Mouse (Mus musculus) cerebellum, adult 2 months (tissue): ENCODE data around the gene Zbtb20.

Source experiments
- CTCF ChIP-seq: fragments of 200-500 bp; IDR thresholded peaks from 2 replicates; pipeline ENCODE4 v1.5.1; 2011; ENCODE audit warnings: low read depth, mild to moderate bottlenecking, control low read depth, low read length, moderate library complexity, borderline replicate concordance; ENCODE audit not compliant: insufficient read depth
- POLR2A ChIP-seq: fragments of 200-500 bp; IDR thresholded peaks from 2 replicates; pipeline ENCODE4 v1.6.1; 2011; ENCODE audit warnings: low read length, control low read depth, borderline replicate concordance; ENCODE audit not compliant: insufficient read depth

- TF ChIP-seq POLR2A: no peak
- no peak for TF ChIP-seq CTCF
These were observed 796.3 kb downstream of the Zbtb20 start for GRCm38 (mm10) chr16:43671972-43672371.
